Mouse (Mus musculus) adrenal gland, adult 8-10 months (tissue): ENCODE measurements around the gene Ncoa3. TPM values are rescaled to one million over a fixed set of nuclear protein-coding genes. Genes with fewer than 3 reads are reported as not detected.

Source experiments
- DNase-seq: peaks from one replicate; pipeline ENCODE4 v3.0.0; 2022
- total RNA-seq, 4 experiments: library from RNA; stranded (reverse); gene quantifications; 2 replicates each; pipeline ENCODE4 v1.2.4; 2022

Gene Ncoa3
- total RNA-seq, 4 experiments from 2014 or later: 24.2 to 46.2 (median 33.3) TPM

GRCm38 (mm10) chr2:165970767-165971166, 21.7 kb upstream of the Ncoa3 start:
- no peak for DNase-seq

DNA sequence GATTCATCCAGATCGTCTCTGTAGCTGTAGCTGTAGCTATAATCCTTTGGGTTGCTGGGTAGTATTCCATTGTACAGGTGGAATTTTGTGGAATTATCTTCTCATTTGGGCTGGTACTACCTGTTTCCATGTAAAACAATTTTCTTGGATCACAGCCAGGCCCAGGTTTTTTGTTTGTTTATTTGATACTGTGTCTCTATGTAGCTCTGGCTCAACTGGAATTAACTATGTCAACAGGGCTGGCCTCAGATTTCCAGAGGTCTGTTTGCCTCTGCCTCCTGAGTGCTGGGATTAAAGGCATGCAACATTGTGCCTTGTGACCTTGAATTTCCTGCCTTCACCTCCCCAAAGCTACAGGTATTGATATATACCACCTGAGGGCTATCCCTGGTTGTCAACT, 18.1 kb upstream of the Ncoa3 start:
- DNase-seq: no peak

DNA sequence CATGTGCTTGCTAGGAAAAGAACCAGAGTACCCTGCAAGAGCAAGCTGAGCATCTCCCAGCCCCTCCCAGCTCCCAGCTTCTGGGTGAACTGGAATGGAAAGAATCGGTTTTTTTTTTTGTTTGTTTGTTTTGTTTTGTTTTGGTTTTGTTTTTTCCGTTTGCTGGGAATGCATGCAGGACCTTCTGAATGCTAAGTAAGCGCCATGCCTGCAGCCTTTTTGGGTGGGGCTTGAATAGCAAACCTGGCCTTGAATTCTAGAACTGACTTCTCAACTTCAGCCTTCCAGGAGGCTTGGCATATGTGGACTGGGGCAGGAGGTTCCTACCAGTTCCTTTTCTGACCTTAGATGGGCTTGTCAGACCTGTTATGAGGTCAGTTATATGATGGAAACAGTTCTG, 16.2 kb upstream of the Ncoa3 start:
- no peak for DNase-seq

DNA sequence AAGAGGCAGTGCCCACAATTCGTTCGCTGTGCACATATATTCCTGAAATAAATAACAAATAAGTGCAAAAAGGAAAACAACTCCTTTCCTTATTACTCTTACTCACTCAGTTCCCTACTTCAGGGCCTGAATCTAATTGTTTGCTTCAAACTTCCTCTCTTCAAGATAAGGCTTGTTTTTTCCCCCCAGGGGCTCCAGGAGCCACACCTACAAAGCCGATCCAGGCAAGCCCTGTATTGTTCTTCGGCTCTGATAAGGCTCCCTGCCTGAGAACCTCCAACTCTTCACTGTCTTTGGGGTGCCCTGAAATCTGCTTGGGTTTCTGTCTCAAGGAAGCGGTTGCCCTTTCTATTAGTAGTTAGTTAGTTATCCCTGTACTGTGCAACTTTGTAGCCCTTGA, 15.6 kb upstream of the Ncoa3 start:
- DNase-seq: no peak

DNA sequence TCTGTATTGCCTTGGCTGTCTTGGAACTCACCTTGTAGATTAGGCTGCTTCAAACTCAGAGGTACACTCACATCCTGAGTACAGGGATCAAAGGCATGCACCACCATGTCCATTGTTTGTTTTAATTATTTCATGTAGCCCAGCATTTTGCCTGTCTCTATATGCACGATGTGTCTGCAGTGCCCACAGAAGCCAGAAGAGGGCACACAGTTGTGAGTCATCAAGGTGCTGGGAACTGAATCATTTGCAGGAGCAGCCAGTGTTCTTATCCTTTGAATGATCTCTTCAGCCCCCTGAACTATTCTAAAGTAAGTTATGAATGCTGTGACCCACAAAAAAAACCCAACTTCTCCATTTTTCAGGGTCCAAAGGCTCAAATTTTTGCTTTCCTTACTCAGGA, 14.3 kb upstream of the Ncoa3 start:
- no peak for DNase-seq

DNA sequence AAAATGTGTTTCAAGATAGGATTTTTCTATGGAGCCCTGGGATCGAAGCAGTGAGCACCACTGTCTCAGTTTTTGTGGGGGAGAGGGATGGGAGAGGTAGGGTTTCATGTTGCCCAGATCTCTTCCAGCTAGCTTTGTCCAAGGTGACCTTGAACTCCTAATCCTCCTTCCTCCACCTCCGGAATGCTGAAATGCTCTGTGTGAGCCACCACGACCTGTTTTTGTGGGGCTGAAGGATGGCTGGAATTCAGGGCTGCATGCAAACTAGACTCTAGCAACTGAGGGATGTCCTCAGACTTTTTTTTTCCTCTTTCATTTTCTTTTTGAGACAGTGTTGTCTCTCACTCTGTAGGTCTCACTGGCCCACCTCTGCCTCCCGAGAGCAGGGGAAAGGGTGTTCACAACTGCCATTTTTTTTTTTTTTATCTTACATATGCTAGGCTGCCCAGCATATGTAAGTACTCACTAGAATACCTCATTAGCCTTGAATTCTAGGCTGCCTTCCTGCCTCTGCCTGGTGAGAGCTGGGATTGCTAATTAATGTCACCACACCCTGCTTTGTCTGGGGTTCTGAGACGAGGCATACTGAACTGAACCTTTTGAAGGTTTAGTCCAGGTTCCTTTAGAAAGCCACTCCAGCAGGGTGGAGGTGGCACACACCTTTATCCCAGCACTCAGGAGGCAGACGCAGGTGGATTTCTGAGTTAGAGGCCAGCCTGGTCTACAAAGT, 11.0 kb upstream of the Ncoa3 start:
- DNase-seq: no peak

DNA sequence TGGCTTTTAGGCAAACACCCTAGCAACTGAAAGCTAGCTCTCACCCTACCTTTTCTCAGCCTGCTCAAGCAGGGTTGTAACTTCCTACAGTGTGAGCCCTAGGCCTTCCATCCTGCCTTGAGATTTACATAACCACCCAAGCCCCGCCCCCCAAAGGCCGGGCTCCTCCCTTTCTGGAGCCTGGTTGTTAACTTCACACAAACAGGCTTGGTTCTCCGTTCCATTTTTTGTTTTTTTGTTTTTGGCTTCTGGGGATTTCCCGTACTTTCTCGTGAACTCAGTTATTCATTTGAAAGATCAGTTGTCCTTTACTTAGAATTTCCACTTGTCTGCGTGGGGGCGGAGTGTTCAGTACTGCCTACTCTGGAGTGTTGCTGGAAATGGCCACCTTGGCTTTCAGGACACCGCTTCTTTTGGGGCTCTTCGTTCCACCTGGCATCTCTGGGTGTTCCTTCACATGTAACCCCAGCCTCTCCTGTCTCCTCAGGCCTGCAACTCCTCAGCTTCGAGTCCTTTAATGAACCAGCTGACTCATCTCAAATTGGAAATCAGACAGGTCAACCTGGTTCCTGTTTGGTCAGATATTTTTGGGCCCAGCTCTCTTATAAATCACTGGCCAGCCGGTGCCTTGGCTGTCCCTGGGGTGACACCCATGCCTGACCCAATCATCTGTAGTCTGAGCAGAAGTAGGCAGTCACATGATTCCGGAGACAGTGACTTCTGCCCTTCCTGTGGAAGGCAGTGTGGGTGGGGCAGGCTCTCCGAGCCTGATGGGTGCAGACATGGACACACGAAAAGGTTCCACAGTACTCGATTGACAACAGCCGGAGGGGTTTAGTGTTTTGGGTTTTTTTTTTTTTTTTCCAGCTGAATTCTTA, 9.7 kb upstream of the Ncoa3 start:
- DNase-seq: peak; percentile 78

DNA sequence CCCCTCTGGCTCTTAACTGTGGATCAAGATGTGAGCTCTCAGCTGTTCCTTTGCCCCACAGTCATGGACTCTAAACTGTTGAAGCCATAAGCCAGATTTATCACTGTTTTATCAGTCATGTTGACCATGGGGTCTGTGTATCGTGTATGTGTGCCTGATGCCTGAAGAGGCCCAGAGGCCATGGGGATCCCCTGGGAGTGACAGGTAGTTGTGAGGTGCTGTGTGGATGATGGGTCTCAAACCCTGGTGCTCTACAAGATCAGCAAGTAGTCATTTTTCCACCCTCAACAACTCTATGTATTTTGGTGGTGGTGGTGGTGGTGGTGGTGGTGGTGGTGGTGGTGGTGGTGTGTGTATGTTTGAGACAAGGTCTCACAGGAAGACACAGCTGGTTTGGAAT, 8.1 kb upstream of the Ncoa3 start:
- no peak for DNase-seq

DNA sequence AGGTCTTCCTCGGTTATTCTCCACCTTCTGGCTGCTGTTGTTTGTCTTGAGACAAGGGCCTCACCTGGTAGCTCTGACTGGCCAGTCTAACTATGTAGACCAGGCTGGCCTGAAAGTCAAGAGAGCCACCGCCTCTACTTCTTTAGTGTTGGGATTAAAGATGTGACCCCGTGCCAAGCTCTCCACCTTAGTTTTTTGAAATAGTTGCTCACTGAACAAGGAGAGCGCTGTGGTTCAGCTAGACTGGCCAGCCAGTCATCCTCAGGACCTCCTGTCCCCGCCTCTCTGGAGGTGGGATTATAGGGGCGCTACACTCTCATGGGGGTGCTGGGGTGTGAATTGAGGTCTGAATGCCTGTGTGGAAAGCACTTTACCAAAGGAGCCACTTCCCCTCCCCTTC, 7.5 kb upstream of the Ncoa3 start:
- no peak for DNase-seq

GRCm38 (mm10) chr2:165985581-165985980, 6.9 kb upstream of the Ncoa3 start:
- no peak for DNase-seq

DNA sequence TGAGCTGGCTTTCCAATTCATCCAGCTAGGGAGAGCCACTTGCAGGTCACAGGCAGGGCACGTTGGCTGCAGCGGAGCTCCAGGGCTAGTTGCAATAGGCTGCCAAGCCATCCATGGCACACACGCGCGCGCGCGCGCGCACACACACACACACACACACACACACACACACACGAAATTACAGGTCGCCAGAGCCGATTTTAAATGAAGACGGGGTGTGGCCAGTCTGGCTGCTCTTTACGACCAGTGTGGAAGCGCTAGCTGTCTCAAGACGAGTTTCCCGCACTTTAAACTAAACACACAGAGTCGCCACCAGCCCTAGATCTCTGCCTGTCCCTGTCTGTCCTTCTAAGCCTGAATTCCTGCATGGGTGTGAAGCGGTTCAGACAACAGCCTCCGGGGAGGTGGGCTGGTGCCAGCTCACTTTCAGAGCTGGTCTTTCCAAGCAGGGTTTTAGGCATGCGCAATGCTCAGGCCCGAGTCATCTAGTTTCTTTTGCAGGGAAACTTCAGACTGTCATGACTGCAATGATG, 5.4 kb upstream of the Ncoa3 start:
- peak; percentile 69 for DNase-seq

GRCm38 (mm10) chr2:165993173-165993900, 901 bp downstream of the Ncoa3 start:
- DNase-seq: peak; percentile 32

DNA sequence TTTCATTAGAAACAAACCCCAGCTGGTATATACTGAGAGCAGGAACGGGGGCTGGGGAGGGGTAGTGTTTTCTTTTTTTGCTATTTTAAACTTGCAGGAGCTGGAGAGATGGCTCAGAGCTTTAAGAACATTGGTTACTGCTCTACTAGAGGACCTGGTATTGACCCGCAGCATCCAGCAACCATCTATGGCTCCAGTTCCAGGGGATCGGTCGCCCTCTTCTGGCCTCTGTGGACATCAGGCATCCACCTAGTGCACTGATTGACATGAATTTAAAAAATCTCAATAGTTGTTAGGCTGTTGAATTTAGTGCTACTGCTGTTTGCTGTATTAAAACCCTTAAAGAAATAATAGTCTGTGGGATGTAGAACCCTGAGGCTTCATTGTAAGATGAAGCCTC, 1.9 kb downstream of the Ncoa3 start:
- no peak for DNase-seq

DNA sequence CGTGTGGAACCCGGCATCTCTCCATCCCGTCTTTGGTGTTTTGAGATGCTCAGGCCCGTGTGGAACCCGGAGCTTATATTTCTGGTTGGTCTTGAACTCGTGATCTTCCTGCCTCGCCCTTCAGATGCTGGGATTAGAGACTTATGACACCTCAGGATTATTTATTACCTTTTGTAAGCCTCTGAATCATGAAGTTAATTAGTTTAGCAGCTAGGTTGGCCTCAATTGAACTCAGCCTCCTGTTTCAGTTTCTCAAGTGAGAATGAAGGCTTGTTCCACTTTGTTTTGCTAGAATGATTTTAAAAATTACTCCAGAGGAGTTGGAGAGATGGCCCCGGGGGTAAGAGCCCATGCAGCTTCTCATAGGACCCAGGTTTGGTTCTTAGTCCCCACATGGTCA, 3.3 kb downstream of the Ncoa3 start:
- no peak for DNase-seq

DNA sequence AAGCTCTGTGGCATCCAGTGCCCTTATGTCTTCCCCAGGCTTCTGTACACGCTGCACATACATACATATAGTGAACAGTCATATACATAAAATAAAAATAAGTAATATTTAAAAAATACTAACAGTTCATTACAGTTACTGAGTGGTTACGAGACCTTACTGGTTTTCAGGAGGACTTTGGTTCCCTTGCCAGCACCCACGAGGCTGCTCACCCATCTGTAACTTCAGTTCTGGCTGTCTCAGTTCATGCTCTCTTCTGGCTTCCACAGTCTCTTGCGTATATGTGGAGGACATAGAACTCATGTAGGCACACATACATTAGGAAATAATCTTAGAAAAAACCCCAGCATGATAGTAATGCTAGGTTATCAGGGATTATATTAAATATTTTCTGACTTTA, 3.7 kb downstream of the Ncoa3 start:
- no peak for DNase-seq

GRCm38 (mm10) chr2:165997256-165997967, 5.0 kb downstream of the Ncoa3 start:
- no peak for DNase-seq

GRCm38 (mm10) chr2:165998969-165999368, 6.5 kb downstream of the Ncoa3 start:
- DNase-seq: no peak

GRCm38 (mm10) chr2:165999790-166000189, 7.4 kb downstream of the Ncoa3 start:
- no peak for DNase-seq

DNA sequence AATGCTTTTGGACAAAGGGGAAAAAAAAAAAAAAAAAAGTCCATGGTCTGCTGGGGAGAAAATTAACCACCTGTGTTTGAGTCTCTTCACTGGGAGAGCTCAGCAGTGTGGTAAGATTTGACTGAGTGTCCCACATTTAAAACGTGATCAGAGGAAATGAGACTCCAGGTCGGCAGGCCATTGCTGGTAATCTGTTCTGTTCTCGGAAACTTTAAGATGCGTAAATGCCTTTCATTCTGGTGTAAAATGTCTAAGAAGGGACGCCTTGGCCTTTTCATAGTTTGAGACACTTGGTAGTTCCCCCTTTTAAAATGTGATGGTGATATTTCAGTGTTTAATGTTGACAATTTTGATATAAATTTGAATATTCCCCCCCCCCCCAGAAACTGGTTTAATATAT, 7.8 kb downstream of the Ncoa3 start:
- no peak for DNase-seq

DNA sequence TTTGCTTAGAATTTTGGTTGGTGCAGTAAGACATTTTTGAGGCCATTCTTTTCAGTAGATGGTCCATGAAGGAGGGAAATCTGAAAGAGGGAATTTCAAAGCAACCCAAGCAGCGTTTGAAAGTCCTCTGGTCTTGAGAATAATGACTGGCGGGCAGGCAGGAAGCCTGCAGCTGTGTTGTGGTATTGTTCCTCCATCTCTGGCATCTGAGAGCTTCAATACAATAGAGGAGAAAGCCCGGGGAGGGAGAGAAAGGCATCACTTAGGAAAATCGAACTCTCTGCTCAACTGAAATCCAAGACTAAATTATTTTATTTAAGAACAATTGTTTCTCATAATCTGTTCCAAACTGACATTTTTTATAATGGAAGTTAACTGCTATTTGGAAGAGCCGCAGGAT, 8.3 kb downstream of the Ncoa3 start:
- no peak for DNase-seq

GRCm38 (mm10) chr2:166001362-166001761, 8.9 kb downstream of the Ncoa3 start:
- DNase-seq: no peak

- DNase-seq: no peak
Observed at GRCm38 (mm10) chr2:166001768-166002167, 9.3 kb downstream of the Ncoa3 start.
